Mouse (Mus musculus): ENCODE measurements around the gene Ppp3ca. TPM values are rescaled to one million over a fixed set of nuclear protein-coding genes. Genes with fewer than 3 reads are reported as not detected.

The Ppp3ca gene
- polyA plus RNA-seq, 1 experiment from 2014 or later = 190 TPM

DNA sequence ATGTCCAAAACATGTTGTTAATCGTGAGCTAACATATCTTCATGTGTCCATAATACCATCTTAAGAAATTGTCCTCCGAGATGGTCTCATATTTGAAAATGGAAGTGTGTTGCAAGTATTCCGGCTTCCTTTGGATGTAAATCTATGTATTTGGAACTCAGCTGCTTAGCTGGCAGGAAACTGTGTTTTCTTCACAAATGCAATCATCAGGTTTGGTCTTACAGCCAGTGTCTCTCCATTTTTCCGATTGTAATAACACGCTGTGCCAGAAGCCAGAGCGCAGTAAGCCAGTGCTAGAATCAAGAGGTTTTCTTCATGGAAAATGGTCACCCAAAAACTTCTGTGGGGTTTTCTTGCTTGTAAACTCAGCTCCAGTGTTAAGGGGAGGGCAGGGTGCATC lies 104.3 kb downstream of the Ppp3ca start:
- 87% methylated on average over 6 of the region's 6 CpGs for WGBS
- ATAC-seq (ENCODE audit: low FRiP score) = no peak
- no peaks in the 10 kb centered on the region for H3K27me3 ChIP-seq (replicated peaks)

DNA sequence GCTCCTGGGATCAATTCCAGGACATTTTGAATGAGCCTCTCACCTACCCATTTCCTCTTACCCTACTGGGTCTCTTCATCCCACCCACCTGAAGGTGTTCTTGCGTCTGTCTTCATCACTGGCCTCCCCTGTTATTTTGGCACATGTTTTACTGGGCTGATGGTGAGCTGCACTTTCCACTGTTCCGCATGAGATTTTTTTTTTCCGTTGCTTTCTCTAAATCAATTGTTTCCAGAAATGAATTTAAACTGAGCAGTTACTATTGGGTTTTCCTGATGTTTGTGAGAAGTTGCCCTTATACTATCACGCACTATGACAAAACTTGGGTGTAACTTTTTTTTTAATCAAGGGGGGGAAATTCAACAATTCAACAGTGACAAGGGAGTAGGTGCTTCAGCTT lies 106.6 kb downstream of the Ppp3ca start:
- Histone ChIP-seq H3K27ac (replicated peaks) (no peak overlapping the region), H3K36me3 (no peaks in the 10 kb centered on the region), H3K4me2 (no peak overlapping the region), H3K27me3 (replicated peaks) (no peaks in the 10 kb centered on the region), H3K4me3 (replicated peaks) (no peak overlapping the region), H3K9ac (replicated peaks) (no peak overlapping the region), H3K4me1 (0 out of 2 replicates have a peak, but pooled peaks cover 9% of the 10 kb centered on the region), H3K9me3 (replicated peaks) (no peaks in the 10 kb centered on the region)
- 91% methylated on average over 4 of the region's 4 CpGs for WGBS
- ATAC-seq (ENCODE audit: low FRiP score) = no peak

More for the DNA sequence above, 104.3 kb downstream of the Ppp3ca start:
- Histone ChIP-seq H3K36me3 (no peaks in the 10 kb centered on the region), H3K4me2 (no peak overlapping the region), H3K4me1 (peaks cover 9% of the 10 kb centered on the region; the same call in 1 of the 2 replicates), H3K9me3 (replicated peaks) (no peaks in the 10 kb centered on the region), H3K4me3 (replicated peaks) (no peak overlapping the region), H3K9ac (replicated peaks) (no peak overlapping the region), H3K27ac (replicated peaks) (no peak overlapping the region)

DNA sequence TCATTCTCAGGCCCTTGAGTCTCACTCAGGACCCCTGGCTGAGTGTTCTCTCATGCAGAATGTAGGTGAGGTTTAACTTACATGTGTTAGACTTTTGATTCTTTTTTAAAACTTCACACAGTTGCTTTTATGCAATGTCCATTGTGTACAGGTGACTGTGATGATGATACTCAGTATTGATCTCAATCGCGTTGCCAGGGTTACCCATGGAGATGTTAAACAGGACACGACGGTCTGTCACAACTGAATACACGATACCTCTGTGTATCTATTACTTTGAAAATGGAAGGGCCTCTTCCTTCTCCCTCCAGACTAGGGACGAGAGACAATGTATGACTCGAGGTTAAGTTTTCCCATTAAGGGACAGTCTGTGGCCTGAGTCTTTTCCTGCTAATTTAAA lies 107.5 kb downstream of the Ppp3ca start:
- no peaks in the 10 kb centered on the region for H3K36me3 ChIP-seq
- H3K4me3 ChIP-seq (replicated peaks) = no peak overlapping the region
- WGBS = 79% methylated on average over 7 of the region's 7 CpGs
- H3K9me3 ChIP-seq (replicated peaks) = no peaks in the 10 kb centered on the region
- no peak overlapping the region for H3K4me2 ChIP-seq
- H3K27ac ChIP-seq (replicated peaks) = no peak overlapping the region
- peaks cover 13% of the 10 kb centered on the region; the same call in 1 of the 2 replicates for H3K4me1 ChIP-seq
- no peak for ATAC-seq (ENCODE audit: low FRiP score)
- H3K27me3 ChIP-seq (replicated peaks) = no peaks in the 10 kb centered on the region
- no peak overlapping the region for H3K9ac ChIP-seq (replicated peaks)

DNA sequence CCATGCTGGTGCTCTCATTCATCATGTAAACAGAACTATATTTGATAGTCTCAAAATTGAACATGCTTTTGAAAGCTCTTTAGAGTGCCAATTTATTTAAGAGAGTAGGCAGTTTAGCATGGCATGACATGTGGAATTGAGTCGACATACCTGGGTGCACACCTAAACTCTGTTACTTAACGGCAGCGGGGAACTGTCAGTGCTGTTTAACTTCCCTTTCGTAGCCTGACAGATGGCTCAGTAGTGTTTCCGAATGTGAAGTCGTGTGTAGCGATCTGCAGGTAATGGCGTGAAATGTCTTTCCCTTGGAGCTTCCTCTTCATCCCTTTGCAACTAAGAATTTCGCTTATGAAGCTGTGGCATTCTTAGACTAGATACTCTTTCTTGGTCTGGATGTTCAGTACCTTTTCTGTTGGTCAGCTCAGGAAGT lies 107.9 kb downstream of the Ppp3ca start:
- H3K4me1 ChIP-seq = peaks cover 13% of the 10 kb centered on the region; the same call in 1 of the 2 replicates
- no peak overlapping the region for H3K27ac ChIP-seq (replicated peaks)
- no peak for ATAC-seq (ENCODE audit: low FRiP score)
- no peak overlapping the region for H3K9ac ChIP-seq (replicated peaks)
- 75% methylated on average over 9 of the region's 9 CpGs for WGBS
- no peak overlapping the region for H3K4me3 ChIP-seq (replicated peaks)
- no peaks in the 10 kb centered on the region for H3K27me3 ChIP-seq (replicated peaks)
- H3K9me3 ChIP-seq (replicated peaks) = no peaks in the 10 kb centered on the region
- no peaks in the 10 kb centered on the region for H3K36me3 ChIP-seq
- no peak overlapping the region for H3K4me2 ChIP-seq

DNA sequence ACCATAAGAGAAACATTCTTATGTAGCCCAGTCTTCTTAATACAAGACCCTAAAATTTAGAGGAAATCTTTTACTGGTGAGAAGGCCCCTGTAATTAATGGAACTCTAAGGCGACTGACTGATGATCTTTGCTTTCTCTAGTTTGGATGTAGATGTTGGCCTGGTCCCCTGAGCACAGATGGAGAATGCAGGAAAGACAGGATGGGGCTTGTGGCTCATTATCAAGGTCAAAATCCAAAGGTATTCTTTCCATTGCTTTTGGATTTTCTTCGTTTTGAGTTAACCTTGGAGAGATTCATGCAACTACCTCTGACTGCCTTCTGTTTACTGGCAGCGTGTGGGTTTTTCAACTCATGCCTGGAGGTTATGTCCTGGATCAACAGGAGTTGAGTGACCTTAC lies 110.4 kb downstream of the Ppp3ca start:
- no peak for ATAC-seq (ENCODE audit: low FRiP score)
- H3K27me3 ChIP-seq (replicated peaks) = no peaks in the 10 kb centered on the region
- no peak overlapping the region for H3K27ac ChIP-seq (replicated peaks)
- H3K4me1 ChIP-seq = peaks cover 13% of the 10 kb centered on the region; the same call in 1 of the 2 replicates
- H3K36me3 ChIP-seq = no peaks in the 10 kb centered on the region
- H3K4me3 ChIP-seq (replicated peaks) = no peak overlapping the region
- H3K4me2 ChIP-seq = no peak overlapping the region
- WGBS = 95% methylated on average over 3 of the region's 3 CpGs
- H3K9ac ChIP-seq (replicated peaks) = no peak overlapping the region
- no peaks in the 10 kb centered on the region for H3K9me3 ChIP-seq (replicated peaks)

DNA sequence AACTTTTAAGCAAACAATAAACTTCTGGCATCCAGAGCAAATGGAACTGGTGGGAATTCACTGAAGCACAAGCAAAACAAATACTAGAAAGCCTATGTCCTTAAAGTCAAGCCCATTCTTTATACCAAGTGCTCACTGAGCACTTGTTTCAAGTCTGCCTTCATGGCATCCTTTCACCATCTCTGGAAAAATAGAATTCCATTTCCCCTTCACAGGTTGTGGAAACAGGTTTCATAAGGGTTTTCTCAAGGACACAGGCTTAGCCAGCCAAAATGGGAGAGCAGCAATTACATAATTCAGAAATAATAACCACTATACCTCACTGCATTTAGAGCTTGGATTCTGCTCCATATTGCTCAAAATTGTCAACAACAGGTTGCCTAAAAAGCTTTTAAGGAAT lies 112.1 kb downstream of the Ppp3ca start:
- Histone ChIP-seq H3K4me1 (peaks cover 18% of the 10 kb centered on the region; the same call in 1 of the 2 replicates), H3K27ac (replicated peaks) (no peak overlapping the region), H3K9ac (replicated peaks) (no peak overlapping the region), H3K4me3 (replicated peaks) (no peak overlapping the region), H3K9me3 (replicated peaks) (no peaks in the 10 kb centered on the region), H3K27me3 (replicated peaks) (no peaks in the 10 kb centered on the region), H3K36me3 (no peaks in the 10 kb centered on the region), H3K4me2 (no peak overlapping the region)
- no peak for ATAC-seq (ENCODE audit: low FRiP score)

DNA sequence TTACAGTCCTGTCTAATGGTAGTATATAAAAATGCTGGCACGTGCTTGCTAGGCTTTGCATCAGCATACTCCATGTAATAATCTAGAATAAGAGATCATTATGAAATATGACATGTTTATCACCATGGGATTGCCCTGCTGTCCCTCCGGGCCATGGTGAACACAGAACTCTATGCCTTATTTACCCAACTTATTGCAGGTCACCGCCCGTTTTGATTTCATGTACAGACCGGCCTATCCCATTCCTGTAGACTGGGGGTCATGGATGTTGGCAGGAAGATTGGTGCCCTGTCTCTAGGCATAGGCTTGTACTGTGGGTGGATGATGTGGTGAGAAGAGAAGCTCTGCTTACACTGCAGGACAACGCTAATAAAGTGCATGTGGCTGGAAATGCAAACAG lies 115.8 kb downstream of the Ppp3ca start:
- Histone ChIP-seq H3K4me3 (replicated peaks) (no peak overlapping the region), H3K9ac (replicated peaks) (no peak overlapping the region), H3K4me1 (peaks cover 21% of the 10 kb centered on the region; the same call in 1 of the 2 replicates), H3K27me3 (replicated peaks) (no peaks in the 10 kb centered on the region), H3K9me3 (replicated peaks) (no peaks in the 10 kb centered on the region), H3K4me2 (no peak overlapping the region), H3K36me3 (no peaks in the 10 kb centered on the region), H3K27ac (replicated peaks) (no peak overlapping the region)
- ATAC-seq (ENCODE audit: low FRiP score) = no peak
- 91% methylated on average over 6 of the region's 6 CpGs for WGBS

DNA sequence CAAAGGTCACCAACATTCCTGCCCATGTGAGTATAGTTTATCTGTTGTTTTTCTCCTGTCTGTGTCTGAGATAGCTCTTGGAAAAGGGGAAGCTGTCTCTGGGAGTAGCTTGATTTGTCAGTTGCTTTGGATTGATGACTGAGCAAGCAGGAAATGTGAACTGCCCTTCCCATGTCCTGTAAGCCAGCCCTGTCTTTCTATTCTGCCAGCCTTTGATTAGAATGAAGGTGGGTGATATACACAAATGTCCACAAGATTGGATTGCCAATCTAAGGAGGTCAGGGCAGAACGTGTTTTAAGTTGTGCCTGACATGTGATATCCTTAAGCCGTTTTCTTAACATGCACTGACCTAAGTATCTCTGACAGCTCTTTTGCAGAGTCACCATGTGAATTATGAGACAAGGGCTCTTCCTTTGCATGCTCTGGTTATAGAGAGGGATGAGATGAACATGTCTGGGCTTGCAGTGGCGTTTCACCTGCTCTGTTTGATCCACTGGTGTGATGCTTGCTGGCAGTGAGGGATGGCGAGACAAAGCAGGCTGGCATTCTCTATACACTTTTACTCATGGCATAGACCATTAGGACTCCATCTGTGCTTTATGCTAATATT lies 120.4 kb downstream of the Ppp3ca start:
- no peak overlapping the region for H3K4me2 ChIP-seq
- no peak overlapping the region for H3K9ac ChIP-seq (replicated peaks)
- no peak overlapping the region for H3K4me3 ChIP-seq (replicated peaks)
- no peaks in the 10 kb centered on the region for H3K9me3 ChIP-seq (replicated peaks)
- ATAC-seq (ENCODE audit: low FRiP score) = peak; percentile 32; the same call in 1 of the 2 replicates
- WGBS = 55% methylated on average over 4 of the region's 4 CpGs
- no peaks in the 10 kb centered on the region for H3K27me3 ChIP-seq (replicated peaks)
- no peaks in the 10 kb centered on the region for H3K36me3 ChIP-seq
- H3K27ac ChIP-seq (replicated peaks) = no peak overlapping the region; the same call in 1 of the 2 replicates
- H3K4me1 ChIP-seq = peaks cover 18% of the 10 kb centered on the region; the same call in 1 of the 2 replicates

DNA sequence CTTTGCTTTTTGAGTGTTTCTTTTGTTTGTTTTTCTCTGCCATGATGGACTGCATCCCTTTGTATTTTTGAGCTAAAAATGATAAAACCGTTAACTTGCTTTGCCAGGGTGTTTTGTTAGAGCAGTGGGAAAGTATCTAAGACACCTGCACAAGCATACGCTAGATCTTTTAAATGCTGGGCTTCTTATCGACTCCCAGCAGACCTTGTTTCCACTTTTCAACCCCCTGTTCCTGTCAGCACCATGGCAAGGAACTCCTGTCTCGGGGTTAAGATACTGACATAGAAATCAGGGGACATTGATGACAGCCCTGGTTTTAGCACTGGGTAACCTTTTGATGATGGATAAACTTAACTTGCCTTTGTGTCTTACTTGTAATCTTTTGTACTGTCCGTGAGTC lies 121.5 kb downstream of the Ppp3ca start:
- H3K9me3 ChIP-seq (replicated peaks) = no peaks in the 10 kb centered on the region
- H3K27ac ChIP-seq (replicated peaks) = no peak overlapping the region
- peaks cover 13% of the 10 kb centered on the region; the same call in 1 of the 2 replicates for H3K4me1 ChIP-seq
- no peak overlapping the region for H3K9ac ChIP-seq (replicated peaks)
- no peak overlapping the region for H3K4me3 ChIP-seq (replicated peaks)
- no peak for ATAC-seq (ENCODE audit: low FRiP score)
- no peak overlapping the region for H3K4me2 ChIP-seq
- WGBS = 89% methylated on average over 5 of the region's 5 CpGs
- H3K36me3 ChIP-seq = no peaks in the 10 kb centered on the region
- H3K27me3 ChIP-seq (replicated peaks) = no peaks in the 10 kb centered on the region

DNA sequence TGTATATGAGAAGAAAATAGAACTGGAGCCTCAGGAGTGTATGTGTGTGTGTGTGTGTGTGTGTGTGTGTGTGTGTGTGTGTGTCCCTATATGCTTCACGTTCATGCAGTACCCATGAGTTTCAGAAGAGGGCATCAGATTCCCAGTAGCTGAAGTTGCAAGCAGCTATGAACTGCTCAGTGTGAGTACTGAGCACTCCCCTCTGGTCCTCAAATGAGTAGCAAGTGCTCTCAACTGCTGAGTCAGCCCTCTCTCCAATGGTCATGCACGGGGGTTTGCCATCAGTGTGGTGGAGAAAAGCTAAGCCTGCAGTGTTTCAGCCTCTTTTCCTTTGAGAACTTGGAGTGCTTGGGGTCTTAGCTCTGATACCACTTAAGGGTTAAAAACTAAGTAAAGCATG lies 122.0 kb downstream of the Ppp3ca start:
- Histone ChIP-seq H3K4me2 (no peak overlapping the region), H3K4me3 (replicated peaks) (no peak overlapping the region), H3K27me3 (replicated peaks) (no peaks in the 10 kb centered on the region), H3K4me1 (peaks cover 13% of the 10 kb centered on the region; the same call in 1 of the 2 replicates), H3K9ac (replicated peaks) (no peak overlapping the region), H3K27ac (replicated peaks) (no peak overlapping the region), H3K9me3 (replicated peaks) (no peaks in the 10 kb centered on the region), H3K36me3 (no peaks in the 10 kb centered on the region)
- WGBS = 98% methylated on average over 2 of the region's 2 CpGs
- peak; percentile 37; the same call in 1 of the 2 replicates for ATAC-seq (ENCODE audit: low FRiP score)

DNA sequence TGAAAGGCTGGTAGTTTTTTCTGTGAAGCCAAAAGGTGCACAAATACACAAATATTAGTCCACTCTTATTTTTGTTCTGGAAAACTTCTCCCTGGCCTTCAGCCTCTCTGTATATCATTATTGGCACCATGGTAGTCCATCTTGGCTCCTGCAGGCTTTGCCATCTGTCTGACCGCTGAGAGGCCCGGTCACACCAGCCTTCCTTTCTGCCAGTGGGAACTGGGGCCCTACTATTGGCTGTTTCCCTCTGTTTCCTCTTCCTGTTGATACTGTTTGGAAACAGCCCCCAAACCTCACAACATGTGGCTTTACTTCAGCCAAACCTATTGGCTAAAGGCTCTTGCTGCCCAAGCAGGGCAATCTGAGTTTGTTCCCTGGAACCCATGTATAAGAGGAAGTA lies 123.5 kb downstream of the Ppp3ca start:
- WGBS = 77% methylated on average over 2 of the region's 2 CpGs
- no peaks in the 10 kb centered on the region for H3K27me3 ChIP-seq (replicated peaks)
- H3K27ac ChIP-seq (replicated peaks) = no peak overlapping the region
- H3K9ac ChIP-seq (replicated peaks) = no peak overlapping the region
- ATAC-seq (ENCODE audit: low FRiP score) = no peak
- no peaks in the 10 kb centered on the region for H3K36me3 ChIP-seq
- no peaks in the 10 kb centered on the region for H3K9me3 ChIP-seq (replicated peaks)
- H3K4me2 ChIP-seq = no peak overlapping the region
- H3K4me1 ChIP-seq = peaks cover 13% of the 10 kb centered on the region; the same call in 1 of the 2 replicates
- no peak overlapping the region for H3K4me3 ChIP-seq (replicated peaks)

DNA sequence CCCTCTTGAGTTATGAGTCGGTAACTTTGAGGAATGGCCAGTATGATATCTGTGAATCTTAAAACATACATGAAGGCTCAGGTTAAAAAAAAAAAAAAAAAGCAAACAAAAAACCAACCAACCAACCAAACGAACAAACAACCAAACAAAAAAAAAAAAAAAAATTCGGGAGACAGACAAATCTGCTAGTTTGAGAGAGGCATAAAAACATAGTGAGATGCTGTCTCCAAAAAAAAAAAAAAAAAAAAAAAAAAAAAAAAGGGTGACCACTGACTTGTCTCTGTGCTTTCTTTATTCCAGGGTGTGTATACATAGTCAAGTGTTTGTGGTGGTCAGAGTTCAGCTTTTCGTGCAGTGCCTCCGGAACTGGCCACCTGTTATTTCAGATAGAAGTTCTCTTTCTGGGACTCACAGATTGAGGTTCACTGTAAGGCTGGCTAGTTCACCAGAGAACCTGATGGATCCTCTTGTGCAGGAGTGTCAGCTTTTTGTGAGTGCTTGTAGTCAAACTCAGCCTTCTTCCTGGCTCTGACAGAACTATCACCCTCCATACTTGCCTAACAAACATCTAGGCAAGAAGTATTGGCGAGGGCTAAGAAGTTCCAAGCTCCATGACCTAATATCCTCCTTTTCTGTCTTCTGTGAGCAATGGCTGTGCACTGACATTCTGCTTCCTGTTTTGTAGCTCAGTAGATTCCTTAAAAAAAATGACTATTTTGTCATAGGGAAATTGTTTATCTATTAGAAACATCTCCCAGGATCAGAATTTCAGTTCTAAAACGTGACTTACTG lies 124.7 kb downstream of the Ppp3ca start:
- Histone ChIP-seq H3K36me3 (no peaks in the 10 kb centered on the region), H3K4me3 (replicated peaks) (no peak overlapping the region), H3K9me3 (replicated peaks) (no peaks in the 10 kb centered on the region), H3K4me2 (no peak overlapping the region), H3K9ac (replicated peaks) (no peak overlapping the region), H3K27me3 (replicated peaks) (no peaks in the 10 kb centered on the region), H3K4me1 (peaks cover 9% of the 10 kb centered on the region; the same call in 1 of the 2 replicates), H3K27ac (replicated peaks) (no peak overlapping the region)
- WGBS = 91% methylated on average over 7 of the region's 7 CpGs
- no peak for ATAC-seq (ENCODE audit: low FRiP score)
